Mouse (Mus musculus) midbrain, embryonic 11.5 days (tissue): Measurements from ENCODE around the gene Mical1. TPM values are rescaled to one million over a fixed set of nuclear protein-coding genes. Genes with fewer than 3 reads are reported as not detected.

ENCODE experiments used
- ATAC-seq: fragments of 200-750 bp; cut with Nextera tagmentation; 2 replicates; pipeline ENCODE4 v1.8.0; 2017; ENCODE audit warnings: moderate TSS enrichment, moderate library complexity; ENCODE audit not compliant: low FRiP score
- DNase-seq: peaks from one replicate; pipeline ENCODE4 v3.0.0; 2015; ENCODE audit warnings: low spot score; ENCODE audit errors: missing footprints
- H3K27ac ChIP-seq: fragments of 300-500 bp; sonication (generic); 2 replicates; pipeline ENCODE4 v1.5.1; 2014; ENCODE audit warnings: low read depth, low read length
- H3K27me3 ChIP-seq: fragments of 300-500 bp; sonication (generic); 2 replicates; pipeline ENCODE4 v1.6.1; 2014; ENCODE audit warnings: mild to moderate bottlenecking, low read length, moderate library complexity, mixed read lengths; ENCODE audit not compliant: control insufficient read depth, insufficient read depth
- H3K36me3 ChIP-seq: fragments of 300-500 bp; sonication (generic); 2 replicates; pipeline ENCODE4 v1.6.1; 2014; ENCODE audit warnings: mild to moderate bottlenecking, low read length, moderate library complexity, mixed read lengths; ENCODE audit not compliant: control insufficient read depth, insufficient read depth
- H3K4me1 ChIP-seq: fragments of 300-500 bp; sonication (generic); 2 replicates; pipeline ENCODE4 v1.6.1; 2014; ENCODE audit warnings: low read length; ENCODE audit not compliant: control insufficient read depth, insufficient read depth
- H3K4me2 ChIP-seq: fragments of 300-500 bp; sonication (generic); 2 replicates; pipeline ENCODE4 v1.6.1; 2014; ENCODE audit warnings: mild to moderate bottlenecking, moderate library complexity
- H3K4me3 ChIP-seq: fragments of 300-500 bp; sonication (generic); 2 replicates; pipeline ENCODE4 v1.5.1; 2014; ENCODE audit warnings: low read depth, low read length
- H3K9ac ChIP-seq: fragments of 300-500 bp; sonication (generic); 2 replicates; pipeline ENCODE4 v1.6.1; 2014; ENCODE audit warnings: low read length
- H3K9me3 ChIP-seq: fragments of 300-500 bp; sonication (generic); 2 replicates; pipeline ENCODE4 v1.6.1; 2016; ENCODE audit warnings: low read length; ENCODE audit not compliant: control insufficient read depth
- WGBS: fragments of 180-500 bp; shearing (Covaris S2); extraction: QIAGEN DNeasy Blood & Tissue Kit; methylation state at CpG from one replicate; pipeline ENCODE4 v1.1.7; 2014; 5-methylcytosine and 5-hydroxymethylcytosine counted together
- polyA plus RNA-seq: library from polyadenylated mRNA; unstranded; fragments of >200 nt; fragmentation: Nextera tagmentation; extraction: Ambion mirVana; gene quantifications from 2 replicates; pipeline ENCODE4 v1.2.1, GENCODE M21; 2014

The Mical1 gene
- polyA plus RNA-seq, 1 experiment from 2014 or later, result 34.0 TPM

GRCm38 (mm10) chr10:41472962-41473481 lies 3.1 kb upstream of the Mical1 start:
- Histone ChIP-seq H3K4me3 (no peak overlapping the region), H3K36me3 (no peaks in the 10 kb centered on the region), H3K9ac (no peak overlapping the region), H3K4me1 (peaks cover 16% of the 10 kb centered on the region), H3K4me2 (no peak overlapping the region), H3K9me3 (no peaks in the 10 kb centered on the region), H3K27me3 (no peaks in the 10 kb centered on the region), H3K27ac (no peak overlapping the region)
- 83% methylated on average over 5 of the region's 5 CpGs for WGBS
- DNase-seq (no peak), ATAC-seq (no peak)

- ATAC-seq (no peak), DNase-seq (no peak)
- Histone ChIP-seq H3K4me1 (peaks cover 19% of the 10 kb centered on the region), H3K9me3 (no peaks in the 10 kb centered on the region), H3K4me3 (no peak overlapping the region), H3K27me3 (no peaks in the 10 kb centered on the region), H3K36me3 (no peaks in the 10 kb centered on the region; the same call in 1 of the 2 replicates), H3K4me2 (no peak overlapping the region), H3K9ac (no peak overlapping the region), H3K27ac (no peak overlapping the region)
- WGBS, result 83% methylated on average over 6 of the region's 6 CpGs
These were observed 2.2 kb upstream of the Mical1 start for GRCm38 (mm10) chr10:41473782-41474468.

GRCm38 (mm10) chr10:41474981-41475391 lies 1.1 kb upstream of the Mical1 start:
- 91% methylated on average over 1 of the region's 1 CpGs for WGBS
- DNase-seq, result no peak

GRCm38 (mm10) chr10:41477018-41477277 lies 834 bp downstream of the Mical1 start:
- Histone ChIP-seq H3K9ac (peak overlapping the region; percentile 86), H3K27ac (peak overlapping the region; percentile 82), H3K9me3 (no peaks in the 10 kb centered on the region), H3K4me3 (peak overlapping the region; percentile 60), H3K4me1 (peaks cover 19% of the 10 kb centered on the region), H3K36me3 (peaks cover 3% of the 10 kb centered on the region), H3K27me3 (no peaks in the 10 kb centered on the region), H3K4me2 (peak overlapping the region; percentile 89)
- peak; percentile 60 for ATAC-seq
- DNase-seq, result peak; percentile 96
- WGBS, result 0% methylated on average over 9 of the region's 9 CpGs

More at GRCm38 (mm10) chr10:41474981-41475391, 1.1 kb upstream of the Mical1 start:
- Histone ChIP-seq H3K27me3 (no peaks in the 10 kb centered on the region), H3K4me3 (no peak overlapping the region), H3K4me1 (peaks cover 19% of the 10 kb centered on the region), H3K9me3 (no peaks in the 10 kb centered on the region), H3K36me3 (peaks cover 2% of the 10 kb centered on the region; the same call in 1 of the 2 replicates), H3K4me2 (no peak overlapping the region), H3K9ac (no peak overlapping the region), H3K27ac (no peak overlapping the region)
- ATAC-seq, result no peak

GRCm38 (mm10) chr10:41477278-41478181 lies 1.4 kb downstream of the Mical1 start:
- WGBS, result 1% methylated on average over 20 of the region's 20 CpGs
- Histone ChIP-seq H3K4me3 (peak overlapping the region; percentile 60), H3K27ac (peak overlapping the region; percentile 82), H3K4me1 (peaks cover 19% of the 10 kb centered on the region), H3K9ac (peak overlapping the region; percentile 86), H3K27me3 (no peaks in the 10 kb centered on the region), H3K4me2 (peak overlapping the region; percentile 89), H3K9me3 (no peaks in the 10 kb centered on the region), H3K36me3 (peaks cover 4% of the 10 kb centered on the region)
- ATAC-seq (peak; percentile 83), DNase-seq (peak; percentile 96)

- Histone ChIP-seq H3K4me1 (peaks cover 19% of the 10 kb centered on the region), H3K27me3 (no peaks in the 10 kb centered on the region), H3K9me3 (no peaks in the 10 kb centered on the region), H3K36me3 (peaks cover 12% of the 10 kb centered on the region), H3K27ac (no peak overlapping the region), H3K9ac (no peak overlapping the region), H3K4me2 (no peak overlapping the region), H3K4me3 (no peak overlapping the region)
- ATAC-seq (no peak), DNase-seq (no peak)
- 90% methylated on average over 3 of the region's 3 CpGs for WGBS
These were observed 3.8 kb downstream of the Mical1 start for GRCm38 (mm10) chr10:41479961-41480360.

GRCm38 (mm10) chr10:41480938-41481880 lies 5.1 kb downstream of the Mical1 start:
- H3K4me1 ChIP-seq, result peaks cover 14% of the 10 kb centered on the region
- WGBS, result 72% methylated on average over 33 of the region's 33 CpGs
- no peak for ATAC-seq
- H3K4me3 ChIP-seq, result no peak overlapping the region
- peaks cover 15% of the 10 kb centered on the region for H3K36me3 ChIP-seq
- no peak overlapping the region for H3K27ac ChIP-seq
- H3K4me2 ChIP-seq, result no peak overlapping the region
- H3K9me3 ChIP-seq, result no peaks in the 10 kb centered on the region
- H3K27me3 ChIP-seq, result no peaks in the 10 kb centered on the region
- no peak for DNase-seq
- no peak overlapping the region for H3K9ac ChIP-seq

GRCm38 (mm10) chr10:41482446-41482845 lies 6.3 kb downstream of the Mical1 start:
- DNase-seq (no peak), ATAC-seq (no peak)
- Histone ChIP-seq H3K36me3 (peaks cover 15% of the 10 kb centered on the region), H3K9me3 (no peaks in the 10 kb centered on the region), H3K27me3 (no peaks in the 10 kb centered on the region), H3K4me2 (no peak overlapping the region), H3K9ac (no peak overlapping the region), H3K27ac (no peak overlapping the region), H3K4me3 (no peak overlapping the region), H3K4me1 (peaks cover 17% of the 10 kb centered on the region)
- 85% methylated on average over 7 of the region's 7 CpGs for WGBS
